Mouse (Mus musculus): Measurements from ENCODE around the gene Zyg11b. TPM values are rescaled to one million over a fixed set of nuclear protein-coding genes. Genes with fewer than 3 reads are reported as not detected.

Zyg11b gene
- total and polyA plus RNA-seq, 2 experiments from 2014 or later, result 24.0 to 108 TPM

- no peak overlapping the region for H3K27ac ChIP-seq
- ATAC-seq (no peak), DNase-seq (ENCODE audit: low spot score) (no peak)
- H3K27me3 ChIP-seq (ENCODE audit: insufficient read depth, low read length), result no peaks in the 10 kb centered on the region
- no peak overlapping the region for H3K9ac ChIP-seq (replicated peaks; ENCODE audit: low read length)
- TF ChIP-seq CTCF (IDR thresholded peaks at IDR 0.05; ENCODE audit: low read depth), result peak; percentile 38
- 73% methylated on average over 6 of the region's 6 CpGs for WGBS
- no peaks in the 10 kb centered on the region for H3K4me1 ChIP-seq (ENCODE audit: insufficient read depth, low read length)
- H3K4me3 ChIP-seq (ENCODE audit: low read length), result no peak overlapping the region
- no peaks in the 10 kb centered on the region for H3K36me3 ChIP-seq (ENCODE audit: insufficient read depth, low read length)
- H3K4me2 ChIP-seq (ENCODE audit: low read depth, low read length), result no peak overlapping the region
- H3K9me3 ChIP-seq (ENCODE audit: low read length), result no peaks in the 10 kb centered on the region
Measured at GRCm38 (mm10) chr4:108319747-108320146, 18.9 kb upstream of the Zyg11b start.

DNA sequence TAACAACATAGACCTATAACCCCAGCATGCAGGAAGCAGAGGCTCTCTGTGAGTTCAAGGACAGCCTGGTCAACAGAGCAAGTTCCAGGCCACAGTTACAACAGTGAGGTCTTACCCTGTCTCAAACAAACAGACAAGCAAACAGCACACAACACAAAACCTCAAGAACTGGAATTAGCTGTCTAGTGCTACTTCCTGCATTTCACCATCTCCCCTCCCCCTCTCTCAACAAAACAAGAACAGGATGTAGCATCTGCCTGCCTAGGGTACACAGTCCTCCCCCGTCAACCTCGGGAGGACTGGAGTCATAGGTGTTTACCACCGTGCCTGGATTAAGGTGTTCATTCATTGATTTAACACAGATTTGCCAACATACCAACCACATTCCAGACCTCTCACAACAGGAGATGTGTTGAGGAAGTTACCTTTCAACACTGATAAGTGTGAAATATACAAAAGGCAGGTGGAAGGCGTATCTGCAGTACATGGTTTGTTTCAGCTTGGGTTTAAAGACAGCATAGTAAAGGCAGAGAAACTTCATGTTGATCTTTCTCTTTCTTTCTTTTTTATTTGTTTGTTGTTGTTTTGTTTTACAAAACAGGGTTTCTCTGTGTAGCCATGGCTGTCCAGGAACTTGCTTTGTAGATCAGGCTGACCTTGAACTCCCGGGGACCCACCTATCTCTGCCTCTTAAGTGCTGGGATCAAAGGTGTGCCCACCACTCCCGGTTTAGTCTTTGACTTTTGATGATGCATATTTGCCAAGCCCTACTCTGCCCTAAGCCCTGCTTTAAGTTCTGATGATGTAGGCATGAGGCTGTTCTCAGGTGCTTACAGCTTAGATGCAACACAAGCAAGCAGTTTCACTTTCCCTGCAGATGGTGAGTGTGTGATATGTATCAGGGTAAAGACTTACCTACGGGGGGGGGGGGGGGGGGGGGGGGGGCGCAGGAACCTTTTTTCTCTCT is 18.0 kb upstream of the Zyg11b start:
- ATAC-seq (no peak), DNase-seq (ENCODE audit: low spot score) (no peak)
- no peaks in the 10 kb centered on the region for H3K9me3 ChIP-seq (ENCODE audit: low read length)
- no peak for TF ChIP-seq CTCF (IDR thresholded peaks at IDR 0.05; ENCODE audit: low read depth)
- WGBS, result 80% methylated on average over 7 of the region's 8 CpGs
- H3K4me1 ChIP-seq (ENCODE audit: insufficient read depth, low read length), result no peaks in the 10 kb centered on the region
- no peak overlapping the region for H3K9ac ChIP-seq (replicated peaks; ENCODE audit: low read length)
- H3K4me2 ChIP-seq (ENCODE audit: low read depth, low read length), result no peak overlapping the region
- no peak overlapping the region for H3K27ac ChIP-seq
- no peaks in the 10 kb centered on the region for H3K27me3 ChIP-seq (ENCODE audit: insufficient read depth, low read length)
- H3K4me3 ChIP-seq (ENCODE audit: low read length), result no peak overlapping the region
- no peaks in the 10 kb centered on the region for H3K36me3 ChIP-seq (ENCODE audit: insufficient read depth, low read length)

GRCm38 (mm10) chr4:108317656-108318605 is 17.0 kb upstream of the Zyg11b start:
- no peaks in the 10 kb centered on the region for H3K4me1 ChIP-seq (ENCODE audit: insufficient read depth, low read length)
- H3K27me3 ChIP-seq (ENCODE audit: insufficient read depth, low read length), result no peaks in the 10 kb centered on the region
- no peak overlapping the region for H3K27ac ChIP-seq
- no peak overlapping the region for H3K4me2 ChIP-seq (ENCODE audit: low read depth, low read length)
- H3K4me3 ChIP-seq (ENCODE audit: low read length), result no peak overlapping the region
- H3K36me3 ChIP-seq (ENCODE audit: insufficient read depth, low read length), result no peaks in the 10 kb centered on the region
- ATAC-seq (no peak), DNase-seq (ENCODE audit: low spot score) (no peak)
- no peak for TF ChIP-seq CTCF (IDR thresholded peaks at IDR 0.05; ENCODE audit: low read depth)
- no peaks in the 10 kb centered on the region for H3K9me3 ChIP-seq (ENCODE audit: low read length)
- WGBS, result 78% methylated on average over 12 of the region's 12 CpGs
- H3K9ac ChIP-seq (replicated peaks; ENCODE audit: low read length), result no peak overlapping the region

DNA sequence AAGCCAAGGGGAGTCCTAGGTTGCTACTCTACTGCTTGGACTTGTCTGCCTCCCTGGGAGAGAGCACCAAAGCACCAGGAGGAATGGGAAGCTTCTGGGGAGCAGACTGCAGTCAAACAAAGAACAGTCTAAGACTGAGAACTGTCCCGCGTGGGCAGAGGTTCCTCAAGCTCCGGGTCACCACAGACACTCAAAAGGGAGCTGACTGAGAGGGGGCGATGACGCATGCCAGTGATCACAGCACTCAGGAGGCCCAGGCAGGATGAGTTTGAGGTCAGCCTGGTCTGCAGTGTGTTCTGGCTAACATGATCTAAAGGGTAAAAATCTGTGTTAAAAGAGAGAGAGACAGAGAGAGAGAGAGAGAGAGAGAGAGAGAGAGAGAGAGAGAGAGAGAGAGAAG is 13.1 kb upstream of the Zyg11b start:
- no peak for TF ChIP-seq CTCF (IDR thresholded peaks at IDR 0.05; ENCODE audit: low read depth)
- Histone ChIP-seq H3K4me2 (ENCODE audit: low read depth, low read length) (no peak overlapping the region), H3K4me3 (ENCODE audit: low read length) (no peak overlapping the region), H3K9me3 (ENCODE audit: low read length) (no peaks in the 10 kb centered on the region), H3K27ac (no peak overlapping the region), H3K4me1 (ENCODE audit: insufficient read depth, low read length) (no peaks in the 10 kb centered on the region), H3K36me3 (ENCODE audit: insufficient read depth, low read length) (no peaks in the 10 kb centered on the region), H3K27me3 (ENCODE audit: insufficient read depth, low read length) (no peaks in the 10 kb centered on the region), H3K9ac (replicated peaks; ENCODE audit: low read length) (no peak overlapping the region)
- DNase-seq (ENCODE audit: low spot score) (no peak), ATAC-seq (no peak)
- 53% methylated on average over 5 of the region's 5 CpGs for WGBS

DNA sequence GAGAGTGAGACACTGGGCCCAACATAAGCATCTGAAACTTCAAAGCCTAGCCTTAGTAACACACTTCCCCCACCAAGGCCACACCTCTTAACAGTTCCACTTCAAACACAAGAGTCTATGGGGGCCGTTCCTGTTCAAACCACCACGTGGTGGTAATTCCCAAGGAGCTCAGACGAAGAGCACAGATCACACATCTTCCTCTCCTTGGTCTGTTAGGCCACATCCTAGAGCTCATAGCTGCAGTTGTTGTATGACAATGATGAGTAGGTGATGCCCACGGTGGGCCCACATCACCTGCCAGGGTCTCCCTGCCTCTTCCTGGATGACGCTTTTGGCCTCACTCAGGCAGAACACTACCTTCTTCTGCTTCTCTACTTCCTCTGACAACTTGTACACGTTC is 9.8 kb upstream of the Zyg11b start:
- WGBS, result 76% methylated on average over 6 of the region's 6 CpGs
- Histone ChIP-seq H3K9ac (replicated peaks; ENCODE audit: low read length) (no peak overlapping the region), H3K27ac (no peak overlapping the region), H3K4me3 (ENCODE audit: low read length) (no peak overlapping the region), H3K27me3 (ENCODE audit: insufficient read depth, low read length) (no peaks in the 10 kb centered on the region), H3K4me2 (ENCODE audit: low read depth, low read length) (no peak overlapping the region), H3K36me3 (ENCODE audit: insufficient read depth, low read length) (no peaks in the 10 kb centered on the region), H3K4me1 (ENCODE audit: insufficient read depth, low read length) (no peaks in the 10 kb centered on the region), H3K9me3 (ENCODE audit: low read length) (no peaks in the 10 kb centered on the region)
- DNase-seq (ENCODE audit: low spot score) (no peak), ATAC-seq (no peak)
- TF ChIP-seq CTCF (IDR thresholded peaks at IDR 0.05; ENCODE audit: low read depth), result no peak

GRCm38 (mm10) chr4:108302296-108302890 is 1.5 kb upstream of the Zyg11b start:
- H3K36me3 ChIP-seq (ENCODE audit: insufficient read depth, low read length), result no peaks in the 10 kb centered on the region
- H3K4me3 ChIP-seq (ENCODE audit: low read length), result no peak overlapping the region
- 79% methylated on average over 5 of the region's 5 CpGs for WGBS
- H3K9me3 ChIP-seq (ENCODE audit: low read length), result no peaks in the 10 kb centered on the region
- no peak overlapping the region for H3K4me2 ChIP-seq (ENCODE audit: low read depth, low read length)
- no peak for TF ChIP-seq CTCF (IDR thresholded peaks at IDR 0.05; ENCODE audit: low read depth)
- ATAC-seq, result no peak
- peaks cover 9% of the 10 kb centered on the region for H3K4me1 ChIP-seq (ENCODE audit: insufficient read depth, low read length)
- no peak overlapping the region for H3K9ac ChIP-seq (replicated peaks; ENCODE audit: low read length)
- no peak for DNase-seq (ENCODE audit: low spot score)
- H3K27me3 ChIP-seq (ENCODE audit: insufficient read depth, low read length), result no peaks in the 10 kb centered on the region
- no peak overlapping the region for H3K27ac ChIP-seq
